Mouse (Mus musculus): ENCODE measurements around the gene P4htm. TPM values are rescaled to one million over a fixed set of nuclear protein-coding genes. Genes with fewer than 3 reads are reported as not detected.

Gene P4htm
- polyA plus RNA-seq, 1 experiment from 2014 or later, result 4.1 TPM

DNA sequence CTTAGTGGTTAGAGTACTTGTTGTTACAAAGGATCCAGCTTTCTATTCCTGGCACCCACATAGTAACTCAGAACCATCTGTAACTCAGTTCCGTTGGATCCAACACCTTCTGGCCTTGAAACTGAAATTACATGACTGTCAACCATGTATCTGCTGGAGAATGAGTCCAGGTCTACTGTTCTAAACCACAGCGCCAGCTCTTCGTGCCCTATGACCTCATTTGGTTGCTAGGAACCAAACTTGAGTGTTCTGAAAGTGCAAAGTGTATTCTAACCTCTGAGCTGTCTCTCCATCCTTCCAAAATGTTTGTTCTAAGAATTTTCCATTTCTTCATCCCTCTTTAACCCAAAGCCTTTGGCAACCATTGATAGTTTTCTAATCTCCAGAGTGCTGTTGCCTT, 51.5 kb downstream of the P4htm start:
- Histone ChIP-seq H3K4me3 (ENCODE audit: low read depth, low read length) (no peak overlapping the region), H3K9ac (replicated peaks; ENCODE audit: low read depth) (no peak overlapping the region), H3K4me2 (replicated peaks; ENCODE audit: low read depth, low read length) (no peak overlapping the region), H3K36me3 (ENCODE audit: insufficient read depth, low read length) (peaks cover 27% of the 10 kb centered on the region), H3K9me3 (ENCODE audit: low read length) (no peaks in the 10 kb centered on the region), H3K27me3 (replicated peaks; ENCODE audit: insufficient read depth, low read length) (no peaks in the 10 kb centered on the region), H3K4me1 (ENCODE audit: insufficient read depth, low read depth, low read length) (no peaks in the 10 kb centered on the region), H3K27ac (ENCODE audit: low read length) (no peak overlapping the region)
- 91% methylated on average over 3 of the region's 3 CpGs for WGBS
- no peak for DNase-seq (ENCODE audit: low spot score)
- no peak for ATAC-seq
- TF ChIP-seq CTCF (IDR thresholded peaks at IDR 0.05), result no peak
- no peak for TF ChIP-seq EP300 (IDR thresholded peaks at IDR 0.05)

- H3K9ac ChIP-seq (replicated peaks; ENCODE audit: low read depth), result no peak overlapping the region
- no peak for TF ChIP-seq EP300 (IDR thresholded peaks at IDR 0.05)
- TF ChIP-seq CTCF (IDR thresholded peaks at IDR 0.05), result no peak
- no peak overlapping the region for H3K27ac ChIP-seq (ENCODE audit: low read length)
- no peak for ATAC-seq
- no peaks in the 10 kb centered on the region for H3K4me1 ChIP-seq (ENCODE audit: insufficient read depth, low read depth, low read length)
- no peak overlapping the region for H3K4me2 ChIP-seq (replicated peaks; ENCODE audit: low read depth, low read length)
- no peak for DNase-seq (ENCODE audit: low spot score)
- no peaks in the 10 kb centered on the region for H3K9me3 ChIP-seq (ENCODE audit: low read length)
- no peaks in the 10 kb centered on the region for H3K27me3 ChIP-seq (replicated peaks; ENCODE audit: insufficient read depth, low read length)
- peaks cover 28% of the 10 kb centered on the region for H3K36me3 ChIP-seq (ENCODE audit: insufficient read depth, low read length)
- no peak overlapping the region for H3K4me3 ChIP-seq (ENCODE audit: low read depth, low read length)
Observed at GRCm38 (mm10) chr9:108540846-108541245, 56.6 kb downstream of the P4htm start.

DNA sequence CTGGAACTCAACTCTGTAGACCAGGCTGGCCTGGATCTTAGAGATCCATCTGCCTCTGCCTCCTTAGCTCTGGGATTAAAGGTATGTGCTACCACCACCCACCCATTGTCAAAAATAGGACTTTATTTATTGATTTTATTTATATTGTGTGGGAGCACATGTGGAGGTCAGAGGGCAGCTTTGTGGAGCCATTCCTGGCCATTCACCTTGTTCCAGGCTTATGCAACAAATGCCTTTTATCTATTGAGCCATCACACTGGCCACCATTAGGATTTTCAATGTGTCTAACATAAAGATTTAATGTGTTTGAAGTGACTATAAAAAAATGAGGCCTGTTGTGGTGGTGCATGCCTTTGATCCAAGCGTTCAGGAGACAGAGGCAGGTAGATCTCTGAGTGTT, 66.0 kb downstream of the P4htm start:
- ATAC-seq (no peak), DNase-seq (ENCODE audit: low spot score) (no peak)
- Histone ChIP-seq H3K27ac (ENCODE audit: low read length) (no peak overlapping the region), H3K4me1 (ENCODE audit: insufficient read depth, low read depth, low read length) (no peaks in the 10 kb centered on the region), H3K4me3 (ENCODE audit: low read depth, low read length) (no peak overlapping the region), H3K9me3 (ENCODE audit: low read length) (no peaks in the 10 kb centered on the region), H3K36me3 (ENCODE audit: insufficient read depth, low read length) (peaks cover 47% of the 10 kb centered on the region; the same call in 1 of the 2 replicates), H3K27me3 (replicated peaks; ENCODE audit: insufficient read depth, low read length) (no peaks in the 10 kb centered on the region), H3K4me2 (replicated peaks; ENCODE audit: low read depth, low read length) (no peak overlapping the region), H3K9ac (replicated peaks; ENCODE audit: low read depth) (no peak overlapping the region)
- TF ChIP-seq EP300 (IDR thresholded peaks at IDR 0.05), result no peak
- TF ChIP-seq CTCF (IDR thresholded peaks at IDR 0.05), result no peak
- WGBS, result 98% methylated on average over 1 of the region's 1 CpGs

- Histone ChIP-seq H3K27me3 (replicated peaks; ENCODE audit: insufficient read depth, low read length) (no peaks in the 10 kb centered on the region), H3K4me1 (ENCODE audit: insufficient read depth, low read depth, low read length) (no peaks in the 10 kb centered on the region), H3K27ac (ENCODE audit: low read length) (no peak overlapping the region), H3K4me3 (ENCODE audit: low read depth, low read length) (no peak overlapping the region), H3K36me3 (ENCODE audit: insufficient read depth, low read length) (peaks cover 46% of the 10 kb centered on the region; the same call in 1 of the 2 replicates), H3K9ac (replicated peaks; ENCODE audit: low read depth) (no peak overlapping the region), H3K9me3 (ENCODE audit: low read length) (no peaks in the 10 kb centered on the region), H3K4me2 (replicated peaks; ENCODE audit: low read depth, low read length) (no peak overlapping the region)
- ATAC-seq (no peak), DNase-seq (ENCODE audit: low spot score) (no peak)
- TF ChIP-seq CTCF (IDR thresholded peaks at IDR 0.05), result no peak
- no peak for TF ChIP-seq EP300 (IDR thresholded peaks at IDR 0.05)
- 96% methylated on average over 1 of the region's 1 CpGs for WGBS
Observed at GRCm38 (mm10) chr9:108530954-108531353, 66.5 kb downstream of the P4htm start.

MicroRNAs within 50 kb of the gene (microRNA counts, 519-probe panel; counts per million panel counts)
- microRNA mmu-miR-191 (5,175 counts per million, percentile 63 among the panel's probes with 10 or more counts), microRNA mmu-miR-425 (4,461 counts per million, percentile 48 among the panel's probes with 10 or more counts)

Small RNA genes within 50 kb of the gene (microRNA-seq; reads per million reads assigned to microRNA genes)
- gene Gm24083 (not detected), gene Mir191 (not detected), gene Mir425 (1,353 reads per million, percentile 77 among the genes with 10 or more reads in this experiment)

Other genes starting within 250 kb of the P4htm start
- 61.4 and 66.4 TPM in 2 replicates for gene Usp4, start 249.8 kb downstream of the P4htm start, polyA plus RNA-seq (2015; fragmentation: Nextera tagmentation; extraction: Ambion mirVana)
- gene 1700102P08Rik, start 204.9 kb downstream of the P4htm start, polyA plus RNA-seq (2015; fragmentation: Nextera tagmentation; extraction: Ambion mirVana), result 0.35 and 0.49 TPM in 2 replicates
- 0.31 and 0.56 TPM in 2 replicates for gene Ccdc36, start 169.2 kb downstream of the P4htm start, polyA plus RNA-seq (2015; fragmentation: Nextera tagmentation; extraction: Ambion mirVana)
- not detected in 2 replicates for gene BC048562, start 161.2 kb downstream of the P4htm start, polyA plus RNA-seq (2015; fragmentation: Nextera tagmentation; extraction: Ambion mirVana)
- gene Ccdc71, start 137.1 kb downstream of the P4htm start, polyA plus RNA-seq (2015; fragmentation: Nextera tagmentation; extraction: Ambion mirVana), result 42.1 and 44.3 TPM in 2 replicates
- 60.5 and 77.6 TPM in 2 replicates for gene Klhdc8b, start 136.1 kb downstream of the P4htm start, polyA plus RNA-seq (2015; fragmentation: Nextera tagmentation; extraction: Ambion mirVana)
- 54.8 and 55.2 TPM in 2 replicates for gene Lamb2, start 117.9 kb downstream of the P4htm start, polyA plus RNA-seq (2015; fragmentation: Nextera tagmentation; extraction: Ambion mirVana)
- 37.1 and 39.4 TPM in 2 replicates for gene Usp19, start 107.1 kb downstream of the P4htm start, polyA plus RNA-seq (2015; fragmentation: Nextera tagmentation; extraction: Ambion mirVana)
- 62.0 and 65.7 TPM in 2 replicates for gene Qars, start 90.0 kb downstream of the P4htm start, polyA plus RNA-seq (2015; fragmentation: Nextera tagmentation; extraction: Ambion mirVana)
- 58.1 and 58.3 TPM in 2 replicates for gene Qrich1, start 80.9 kb downstream of the P4htm start, polyA plus RNA-seq (2015; fragmentation: Nextera tagmentation; extraction: Ambion mirVana)
- gene Impdh2, start 37.4 kb downstream of the P4htm start, polyA plus RNA-seq (2015; fragmentation: Nextera tagmentation; extraction: Ambion mirVana), result 55.6 and 56.2 TPM in 2 replicates
- gene Ndufaf3, start 30.2 kb downstream of the P4htm start, polyA plus RNA-seq (2015; fragmentation: Nextera tagmentation; extraction: Ambion mirVana), result 65.7 and 66.3 TPM in 2 replicates
- 74.0 and 78.4 TPM in 2 replicates for gene Dalrd3, start 27.8 kb downstream of the P4htm start, polyA plus RNA-seq (2015; fragmentation: Nextera tagmentation; extraction: Ambion mirVana)
- 36.6 and 39.5 TPM in 2 replicates for gene Wdr6, start 18.9 kb downstream of the P4htm start, polyA plus RNA-seq (2015; fragmentation: Nextera tagmentation; extraction: Ambion mirVana)
- 31.1 and 33.2 TPM in 2 replicates for gene Arih2, start 51.7 kb upstream of the P4htm start, polyA plus RNA-seq (2015; fragmentation: Nextera tagmentation; extraction: Ambion mirVana)
- 58.7 and 60.2 TPM in 2 replicates for gene Slc25a20, start 64.4 kb upstream of the P4htm start, polyA plus RNA-seq (2015; fragmentation: Nextera tagmentation; extraction: Ambion mirVana)
- gene Prkar2a, start 91.6 kb upstream of the P4htm start, polyA plus RNA-seq (2015; fragmentation: Nextera tagmentation; extraction: Ambion mirVana), result 16.4 and 17.8 TPM in 2 replicates
- 40.4 and 48.1 TPM in 2 replicates for gene Ip6k2, start 186.1 kb upstream of the P4htm start, polyA plus RNA-seq (2015; fragmentation: Nextera tagmentation; extraction: Ambion mirVana)
- 10.9 and 14.2 TPM in 2 replicates for gene Nckipsd, start 210.7 kb upstream of the P4htm start, polyA plus RNA-seq (2015; fragmentation: Nextera tagmentation; extraction: Ambion mirVana)
- gene Celsr3, start 228.7 kb upstream of the P4htm start, polyA plus RNA-seq (2015; fragmentation: Nextera tagmentation; extraction: Ambion mirVana), result 0.08 and 0.17 TPM in 2 replicates